Mouse (Mus musculus): Measurements from ENCODE around the gene Gnptg. TPM values are rescaled to one million over a fixed set of nuclear protein-coding genes. Genes with fewer than 3 reads are reported as not detected.
"Not testable (repeated sequence)": the region's sequence is repeated elsewhere in the genome, so short reads cannot be mapped to it uniquely, and the experiment has no call there.

Gnptg gene
- total RNA-seq, 2 experiments from 2014 or later = 59.1 to 62.9 TPM

DNA sequence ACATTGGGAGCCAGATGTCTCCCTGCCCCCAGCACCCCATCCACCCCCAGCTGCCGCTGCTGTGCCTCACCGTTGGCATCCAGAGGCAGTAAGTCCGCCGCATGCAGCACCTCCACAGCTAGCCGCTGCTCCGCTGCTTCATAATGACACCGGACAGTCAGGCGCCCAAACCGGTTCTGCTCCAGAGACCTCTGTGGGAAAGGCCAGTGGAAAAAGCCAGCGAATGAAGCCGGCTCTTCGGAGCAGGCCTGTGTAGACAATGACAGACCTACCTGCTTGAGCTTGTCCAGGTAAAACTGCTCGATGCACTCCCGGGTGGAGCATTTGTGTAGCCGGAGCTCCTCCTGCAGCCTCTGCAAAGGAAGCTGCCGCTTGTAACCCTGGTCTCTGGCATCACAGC is 4.3 kb upstream of the Gnptg start:
- DNase-seq (ENCODE audit: low spot score in 2 of 2) = no peak

DNA sequence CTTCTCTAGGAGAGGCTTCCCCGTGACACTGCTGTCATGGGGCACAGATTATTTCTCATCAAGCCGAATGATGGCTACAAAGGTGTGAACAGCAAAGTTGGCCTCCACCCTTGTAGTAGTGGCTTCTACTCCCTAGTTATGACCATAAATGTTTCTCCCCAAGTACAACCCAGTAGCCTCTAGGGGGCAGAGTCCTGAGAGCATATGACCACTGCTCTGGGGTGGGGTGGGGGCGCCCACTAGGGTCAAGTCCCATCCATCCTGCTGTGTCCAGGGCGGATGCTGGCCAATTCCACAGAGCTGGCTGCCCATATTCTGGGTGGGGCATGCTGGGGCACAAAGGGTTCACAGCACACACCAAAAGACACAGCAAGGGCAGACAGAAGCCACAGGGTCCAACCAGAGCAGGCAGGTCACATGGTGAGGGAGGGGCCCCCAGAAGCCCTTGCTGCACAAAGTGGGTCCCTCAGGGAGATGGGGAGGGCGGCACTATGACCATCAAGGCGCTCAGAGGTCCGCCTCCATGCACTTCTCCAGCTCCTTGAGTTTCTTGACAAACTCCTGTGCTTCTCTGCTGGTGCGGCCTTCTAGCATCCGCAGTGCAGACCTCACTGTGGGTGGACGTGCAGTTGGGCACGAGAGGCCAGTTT is 3.3 kb upstream of the Gnptg start:
- DNase-seq (ENCODE audit: low spot score in 2 of 2) = no peak

DNA sequence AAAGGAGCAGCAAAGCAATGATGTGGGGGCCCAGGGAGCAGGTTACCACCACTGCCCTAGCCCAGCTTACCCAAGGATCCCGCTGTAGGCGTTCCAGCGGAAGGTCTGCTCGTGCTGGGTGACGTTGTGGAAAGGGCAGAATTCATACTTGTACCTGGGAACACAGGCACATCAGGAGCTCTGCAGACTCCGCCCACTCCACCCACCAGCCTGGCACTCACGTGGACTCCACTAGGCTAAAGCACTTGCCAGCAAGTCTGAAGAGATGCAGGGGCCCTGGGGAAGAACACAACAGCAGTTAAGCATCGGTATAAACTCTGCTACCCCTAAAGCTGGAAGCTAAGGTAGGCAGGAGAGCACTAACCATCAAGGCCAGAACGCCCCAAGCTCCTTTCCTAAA is 4.3 kb downstream of the Gnptg start:
- DNase-seq (ENCODE audit: low spot score in 2 of 2) = no peak

DNA sequence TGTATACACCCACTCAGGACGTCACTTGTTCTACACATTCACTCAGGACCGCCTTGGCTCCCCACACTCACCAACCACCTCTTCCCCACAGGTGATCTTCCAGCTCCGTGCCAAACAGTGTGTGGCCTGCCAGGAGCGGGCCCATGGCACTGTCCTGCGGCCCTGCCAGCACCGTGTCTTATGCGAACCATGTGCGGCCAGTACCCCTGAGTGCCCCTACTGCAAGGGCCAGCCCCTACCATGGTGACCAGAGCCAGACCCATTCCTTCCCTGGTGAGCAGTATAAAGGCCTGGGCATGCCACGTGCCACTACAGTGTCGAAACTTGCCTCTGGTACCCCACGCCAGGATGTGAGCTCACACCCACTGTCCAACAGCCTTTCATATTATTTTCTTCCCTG is 8.3 kb downstream of the Gnptg start:
- not testable (repeated sequence) for DNase-seq (ENCODE audit: low spot score in 2 of 2)

DNA sequence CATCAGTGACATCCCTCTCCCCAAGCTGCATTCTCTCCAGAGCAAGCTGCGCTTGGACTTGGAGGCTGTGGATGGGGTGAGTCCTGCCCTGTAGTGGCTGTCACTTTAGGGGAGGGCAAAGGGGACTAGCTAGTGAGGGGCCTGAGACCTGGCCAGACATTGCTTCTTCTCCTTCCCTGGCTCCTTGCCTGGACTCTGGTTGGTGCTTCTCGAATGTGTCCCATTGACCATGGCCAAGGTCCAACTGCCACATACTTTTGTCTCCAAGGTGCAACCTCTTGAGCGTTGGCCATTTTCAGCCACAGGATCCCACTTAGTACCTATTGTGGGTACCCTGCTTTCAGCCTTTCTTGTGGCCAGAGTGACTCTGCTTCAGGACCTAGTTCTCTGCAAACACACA is 9.2 kb downstream of the Gnptg start:
- no peak for DNase-seq (ENCODE audit: low spot score in 2 of 2)

DNA sequence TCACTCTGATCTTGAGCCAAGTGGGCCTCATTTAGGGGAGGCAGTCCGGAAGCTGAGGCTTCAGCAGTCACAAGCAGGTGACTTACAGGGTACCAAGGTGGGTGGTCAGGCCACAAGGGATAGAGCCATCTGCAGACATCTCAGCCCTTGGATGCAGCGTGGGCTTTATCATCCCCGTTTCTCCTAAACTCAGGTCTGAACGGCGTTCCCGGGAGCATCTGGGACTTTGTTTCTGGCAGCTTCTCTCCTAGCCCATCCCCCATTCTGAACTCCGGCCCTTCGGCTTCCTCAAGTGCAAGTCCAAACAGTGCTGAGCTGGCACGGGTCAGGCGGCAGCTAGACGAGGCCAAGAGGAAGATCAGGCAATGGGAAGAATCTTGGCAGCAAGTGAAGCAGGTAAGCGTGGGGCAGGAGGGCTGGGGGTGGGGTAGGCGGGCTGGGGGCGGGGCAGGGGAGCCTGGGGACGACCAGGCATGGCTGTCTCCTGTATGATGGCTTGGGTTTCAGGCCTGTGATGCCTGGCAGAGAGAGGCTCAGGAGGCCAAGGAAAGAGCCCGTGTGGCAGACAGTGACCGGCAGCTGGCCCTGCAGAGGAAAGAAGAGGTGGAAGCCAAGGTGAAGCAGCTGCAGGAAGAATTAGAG is 9.8 kb downstream of the Gnptg start:
- not testable (repeated sequence) for DNase-seq (ENCODE audit: low spot score in 2 of 2)

DNA sequence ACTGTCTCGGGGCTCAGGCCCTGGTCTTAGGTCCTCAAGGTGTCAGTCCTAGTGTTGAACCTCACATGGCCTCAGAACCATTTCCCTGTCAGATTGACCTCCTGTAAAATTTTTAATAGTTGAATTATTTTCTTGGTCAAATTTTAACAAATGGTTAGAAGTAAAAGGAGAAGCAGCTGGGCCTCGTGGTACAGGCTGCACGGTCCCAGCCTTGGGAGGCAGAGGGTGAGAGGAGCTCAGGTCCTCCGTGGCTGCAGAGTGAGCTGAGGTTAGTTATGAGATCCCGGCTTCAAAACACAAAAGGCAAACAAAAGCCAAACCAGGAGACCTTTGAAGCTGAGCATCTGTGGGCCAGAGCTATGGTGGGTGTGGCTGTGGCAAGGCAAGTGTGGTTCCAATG is 11.9 kb downstream of the Gnptg start:
- DNase-seq (ENCODE audit: low spot score in 2 of 2) = no peak

DNA sequence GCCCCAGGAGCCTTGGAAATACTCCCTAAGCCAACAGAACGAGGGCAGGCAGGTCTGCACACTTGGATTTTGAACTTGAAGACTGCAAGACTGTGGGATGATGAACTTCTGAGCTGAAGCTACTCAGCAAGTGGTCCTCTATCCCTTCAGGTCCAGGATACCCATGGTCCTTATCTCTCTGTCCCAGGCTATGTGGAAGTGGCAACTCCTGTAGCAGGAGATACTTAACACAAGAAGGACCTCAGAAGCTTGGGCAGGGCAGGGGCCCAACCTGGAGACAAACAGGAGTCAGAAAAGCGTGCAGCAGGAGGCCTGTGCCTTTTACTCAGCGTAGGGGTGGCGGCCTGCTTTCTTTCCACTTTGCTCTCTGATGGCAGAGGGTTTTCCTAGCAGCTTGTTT is 14.3 kb downstream of the Gnptg start:
- DNase-seq (ENCODE audit: low spot score in 2 of 2) = no peak

DNA sequence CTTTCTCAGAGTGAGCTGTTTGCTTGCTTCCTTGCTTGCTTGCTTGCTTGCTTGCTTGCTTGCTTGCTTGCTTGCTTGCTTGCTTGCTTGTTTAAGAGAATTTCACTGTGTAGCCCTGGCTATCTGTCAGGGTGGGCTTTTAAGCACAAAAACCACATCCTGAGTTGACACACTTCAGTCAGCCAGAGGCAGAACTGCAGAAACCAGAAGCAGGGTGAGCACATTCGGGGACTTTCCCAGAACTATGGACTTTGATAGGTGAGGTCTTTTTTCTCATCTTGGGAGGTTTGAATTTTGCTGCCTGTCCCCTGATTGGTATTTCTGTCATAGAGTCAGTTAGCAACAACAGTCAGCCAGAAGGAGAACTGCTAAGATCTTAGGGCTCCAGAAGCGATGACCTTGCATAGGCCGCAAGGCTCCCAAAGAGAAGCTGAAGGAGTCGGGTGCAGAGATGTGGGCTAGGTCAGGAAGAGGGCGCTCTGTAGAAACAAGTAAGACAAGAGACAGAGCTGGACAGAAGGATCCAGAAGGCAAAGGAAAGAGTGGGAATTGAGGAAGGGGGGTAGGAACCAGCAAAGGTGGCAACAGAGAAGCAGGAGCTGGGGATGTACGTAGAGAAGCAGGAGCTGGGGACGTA is 15.2 kb downstream of the Gnptg start:
- DNase-seq (ENCODE audit: low spot score in 2 of 2) = no peak

DNA sequence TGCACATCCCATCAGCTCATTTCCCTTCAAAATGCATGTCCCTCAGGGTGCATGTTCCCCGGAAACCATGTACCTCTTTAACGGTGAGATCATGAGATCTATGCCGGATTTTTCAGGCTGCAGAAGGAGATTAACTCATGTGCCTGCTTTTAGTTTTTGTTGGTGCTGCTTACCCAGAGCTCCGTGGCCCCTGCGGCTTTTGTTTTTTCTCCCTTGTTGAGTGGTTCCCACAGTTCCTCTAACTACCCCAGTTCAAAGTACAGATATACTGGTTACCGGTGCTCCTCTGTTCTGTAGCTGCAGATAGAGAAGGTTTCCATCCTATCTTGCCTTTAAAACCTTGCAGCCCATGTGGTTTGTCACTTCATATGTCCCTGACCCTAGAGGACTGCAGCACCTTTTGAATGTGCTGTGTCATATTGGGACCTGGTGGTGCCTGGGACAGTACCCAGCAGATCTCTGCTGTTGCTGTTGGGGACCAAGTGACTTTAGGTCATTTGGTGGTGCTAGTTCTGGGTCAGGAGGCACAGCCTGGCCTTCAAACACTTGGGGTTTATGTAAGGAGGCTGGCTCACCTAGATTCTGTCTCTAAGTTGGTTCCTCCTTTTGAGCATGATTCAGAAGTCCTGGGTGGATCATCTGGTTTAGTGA is 16.8 kb downstream of the Gnptg start:
- no peak for DNase-seq (ENCODE audit: low spot score in 2 of 2)

DNA sequence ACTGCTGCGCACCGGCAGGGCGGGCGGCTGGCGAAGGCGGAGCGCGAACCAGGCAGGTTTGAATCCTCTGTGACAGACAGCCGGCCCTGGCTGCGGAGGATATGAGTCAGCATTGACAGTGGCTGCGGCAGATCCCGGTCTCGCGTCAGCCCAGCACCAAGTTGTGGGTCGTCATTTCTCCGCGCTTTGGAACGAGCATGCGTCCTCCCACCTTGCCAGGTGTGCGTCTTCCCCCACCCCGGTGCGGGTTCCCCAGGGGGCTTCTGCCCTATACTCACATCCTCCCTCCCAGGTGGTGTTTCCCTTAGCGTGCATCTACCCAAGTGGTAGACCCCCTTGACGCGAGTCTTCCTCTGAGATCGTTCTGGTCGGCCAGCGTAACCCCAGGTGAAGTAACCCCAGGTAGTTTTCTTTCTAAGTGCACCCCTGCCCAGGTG is 17.4 kb downstream of the Gnptg start:
- DNase-seq (ENCODE audit: low spot score in 2 of 2) = not testable (repeated sequence)

DNA sequence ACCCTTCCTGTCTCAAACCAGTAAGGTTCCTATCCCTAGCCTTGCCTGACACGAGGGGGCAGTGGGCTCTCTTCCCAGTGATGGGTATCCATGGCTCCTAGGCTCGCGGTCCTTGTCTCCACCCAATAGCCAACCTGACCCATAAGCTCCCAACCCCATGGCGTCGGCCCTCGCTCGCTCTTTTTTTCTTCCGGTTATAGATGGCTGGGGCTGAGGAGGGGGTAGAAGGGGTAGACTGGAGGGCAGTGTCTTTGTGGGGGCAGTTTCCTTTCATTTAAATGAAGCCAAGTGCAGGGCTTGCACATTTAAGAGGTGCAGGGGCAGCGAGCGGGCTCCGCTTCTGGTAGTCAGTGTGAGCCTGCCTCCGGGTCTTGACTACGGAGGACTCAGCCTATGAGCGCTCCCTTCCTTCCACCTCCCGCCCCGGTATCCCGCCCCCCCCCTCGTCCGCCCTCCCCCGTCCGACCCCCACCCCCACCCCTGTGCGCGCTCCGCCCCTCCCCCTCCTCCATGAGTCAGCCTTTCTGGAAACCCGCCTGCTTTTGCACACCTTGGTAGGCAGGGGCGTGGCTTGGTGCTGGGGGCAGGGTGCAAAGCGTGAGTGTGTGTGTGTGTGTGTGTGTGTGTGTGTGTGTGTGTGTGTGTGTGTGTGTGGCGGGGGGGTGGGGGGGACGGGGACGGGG is 18.0 kb downstream of the Gnptg start:
- DNase-seq (ENCODE audit: low spot score in 2 of 2) = peak; percentile 47 to 56

DNA sequence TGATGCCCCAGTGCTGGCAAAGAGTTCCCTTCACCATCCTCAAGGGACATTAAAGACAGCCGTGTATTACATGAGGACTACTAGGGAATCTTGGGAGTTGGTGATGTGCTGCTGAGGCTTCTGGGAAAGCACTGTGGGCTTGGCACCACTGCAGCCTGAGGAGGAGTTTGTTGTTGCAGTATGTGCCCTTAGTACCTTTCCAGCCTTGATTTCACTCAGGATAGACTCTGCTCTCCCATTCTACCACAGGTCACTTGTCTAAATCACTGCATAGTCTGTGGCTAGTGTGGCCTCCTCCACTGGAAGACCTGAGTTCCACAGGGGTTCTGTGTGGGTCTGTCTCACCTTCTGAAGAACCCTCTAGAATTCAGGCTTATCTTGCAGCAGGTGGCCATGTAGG is 19.2 kb downstream of the Gnptg start:
- DNase-seq (ENCODE audit: low spot score in 2 of 2) = no peak

DNA sequence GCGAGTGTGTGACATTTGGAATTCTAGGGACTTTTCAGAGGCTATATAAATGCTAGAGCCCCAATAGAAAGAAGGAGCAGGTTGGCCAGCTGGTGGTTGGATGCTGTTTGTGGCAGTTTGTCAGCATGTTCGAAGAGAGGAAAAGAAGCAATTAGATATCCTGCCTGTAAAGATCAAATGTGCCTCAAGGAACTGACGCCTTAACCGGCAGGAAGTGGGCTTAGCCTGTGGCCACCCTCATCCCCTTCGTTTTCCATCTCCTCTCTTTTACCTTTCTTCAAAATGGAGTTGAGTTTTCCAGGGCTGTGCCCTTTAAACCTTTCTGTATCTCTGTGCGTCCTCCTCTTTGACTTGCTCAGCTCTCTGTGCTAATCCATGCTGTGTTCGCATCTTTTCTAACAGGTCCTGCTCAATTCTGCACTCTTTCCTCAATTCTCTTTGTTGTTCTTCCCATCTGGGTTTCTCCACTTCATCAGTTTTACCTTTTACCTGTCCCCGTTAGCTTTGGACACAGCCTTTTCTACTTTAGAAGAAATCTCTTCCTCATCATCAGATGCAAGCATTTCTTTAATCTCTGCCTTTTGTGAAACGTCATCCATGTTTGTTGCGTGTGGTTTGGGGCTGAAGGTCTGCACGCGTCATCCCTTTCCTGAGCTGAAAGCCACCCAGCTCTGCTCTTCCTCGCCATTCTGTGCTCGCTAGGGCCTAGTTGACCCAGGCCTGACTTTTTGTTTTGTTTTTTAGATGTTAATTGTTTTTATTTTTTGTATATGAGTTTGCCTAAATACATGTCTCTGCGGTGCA is 20.2 kb downstream of the Gnptg start:
- no peak for DNase-seq (ENCODE audit: low spot score in 2 of 2)

DNA sequence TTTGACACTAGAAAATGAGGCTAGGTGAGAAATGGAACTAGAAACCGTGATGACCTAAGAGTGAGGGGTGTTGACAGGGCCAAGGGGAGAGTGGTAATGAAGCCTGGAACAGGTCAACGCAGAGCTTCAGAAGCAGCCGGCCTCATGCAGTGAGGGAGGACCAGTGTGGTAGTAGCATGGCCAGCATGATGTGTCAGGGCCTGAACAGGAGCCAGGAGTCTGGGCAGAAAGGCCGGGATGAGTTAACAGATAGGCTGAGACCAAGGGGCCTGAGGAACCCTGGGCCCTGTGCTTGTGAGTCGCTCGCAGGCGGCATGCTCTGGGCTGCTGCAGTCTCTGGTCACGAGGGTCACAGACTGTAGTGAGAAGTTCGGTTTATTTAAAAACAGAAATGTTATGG is 21.0 kb downstream of the Gnptg start:
- no peak for DNase-seq (ENCODE audit: low spot score in 2 of 2)

DNA sequence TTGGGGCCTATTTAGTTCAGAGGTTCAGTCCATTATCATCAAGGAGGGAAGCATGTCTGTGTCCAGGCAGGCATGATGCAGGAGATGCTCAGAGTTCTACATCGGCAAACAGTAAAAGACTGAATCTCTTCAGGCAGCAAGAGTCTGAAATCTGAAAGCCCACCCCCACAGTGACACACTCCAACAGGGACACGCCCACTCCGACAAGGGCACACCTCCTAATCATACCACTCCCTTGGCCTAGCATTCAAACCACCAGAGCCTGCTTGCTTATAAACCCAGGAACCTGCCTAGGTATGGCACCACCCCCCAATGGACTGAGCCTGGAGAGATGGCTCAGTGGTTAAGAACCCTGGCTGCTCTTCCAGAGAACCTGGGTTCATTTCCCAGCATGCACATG is 24.5 kb downstream of the Gnptg start:
- DNase-seq (ENCODE audit: low spot score in 2 of 2) = no peak

DNA sequence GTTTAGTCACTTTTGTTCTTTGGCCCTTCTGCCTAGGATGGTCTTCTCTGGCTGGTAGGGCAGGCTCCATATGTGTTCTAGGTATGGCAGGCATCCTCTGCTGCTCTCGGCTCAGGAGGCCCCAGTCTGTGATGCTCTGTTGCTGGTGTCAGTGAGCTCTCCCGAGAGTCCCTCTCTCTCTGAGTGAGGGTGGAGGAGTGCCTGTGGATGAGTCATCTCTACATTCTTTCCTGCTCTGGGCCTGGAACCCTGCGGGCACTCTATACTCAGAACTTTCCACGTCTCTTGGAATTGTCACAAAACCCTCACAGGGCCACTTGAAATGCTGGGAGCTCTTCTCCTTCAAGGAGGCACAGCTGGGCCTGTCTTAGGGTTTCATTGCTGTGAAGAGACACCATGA is 28.2 kb downstream of the Gnptg start:
- no peak for DNase-seq (ENCODE audit: low spot score in 2 of 2)

DNA sequence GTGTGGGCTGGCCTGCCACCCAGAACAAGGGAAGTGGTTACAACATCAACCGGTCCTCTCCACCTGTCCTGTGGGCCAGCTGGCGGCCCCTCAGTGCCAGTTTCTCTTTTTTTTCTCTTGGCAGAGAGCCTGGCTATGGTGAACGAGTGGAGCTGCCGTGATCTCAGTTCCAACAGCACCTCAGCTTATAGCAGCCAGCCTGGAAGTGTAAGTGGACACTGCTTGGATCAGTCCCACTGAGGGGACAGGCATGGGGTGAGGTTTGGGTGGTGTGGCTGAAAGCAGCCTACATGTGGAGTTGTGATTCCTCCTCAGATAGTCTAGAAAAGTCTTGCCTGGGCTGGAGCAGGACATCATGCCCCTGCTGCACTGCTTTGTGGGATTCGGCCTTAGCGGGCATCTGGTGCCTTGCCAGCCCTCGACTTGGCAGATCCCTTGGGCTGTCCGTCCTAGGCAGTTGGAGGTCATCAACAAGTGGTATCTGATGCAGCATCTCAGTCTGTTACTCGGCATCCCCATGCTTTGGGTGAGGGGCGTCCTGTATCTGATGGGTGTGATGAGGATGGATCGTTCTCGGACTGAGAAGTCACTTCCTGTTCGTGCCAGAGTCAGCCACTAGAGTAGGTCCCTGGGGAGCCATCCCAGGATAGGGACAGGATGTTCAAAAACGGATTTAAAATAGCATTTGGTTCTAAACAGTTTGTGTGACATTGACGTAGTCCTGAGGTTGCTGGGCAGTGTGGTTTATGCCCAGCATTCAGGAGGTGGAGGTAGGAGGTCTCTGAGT is 29.1 kb downstream of the Gnptg start:
- no peak for DNase-seq (ENCODE audit: low spot score in 2 of 2)

DNA sequence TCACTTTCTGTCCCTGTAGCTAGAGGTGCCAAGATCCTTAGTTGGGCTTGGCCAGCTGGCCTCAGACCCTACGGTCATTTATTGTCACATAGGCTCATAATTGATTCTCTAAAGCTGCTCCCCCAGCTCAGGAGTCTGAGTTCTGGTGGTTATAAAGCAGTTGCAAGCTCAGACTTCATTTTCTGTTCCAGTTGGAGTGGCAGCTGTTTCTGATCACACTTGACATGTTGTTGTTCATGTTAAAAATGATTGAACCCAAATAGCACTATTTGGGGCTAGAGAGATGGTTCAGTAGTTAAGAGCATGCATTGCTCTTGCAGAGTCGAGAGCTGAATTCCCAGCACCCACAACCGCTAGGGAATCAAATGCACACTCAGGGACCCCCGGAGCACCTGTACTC is 29.9 kb downstream of the Gnptg start:
- no peak for DNase-seq (ENCODE audit: low spot score in 2 of 2)

DNA sequence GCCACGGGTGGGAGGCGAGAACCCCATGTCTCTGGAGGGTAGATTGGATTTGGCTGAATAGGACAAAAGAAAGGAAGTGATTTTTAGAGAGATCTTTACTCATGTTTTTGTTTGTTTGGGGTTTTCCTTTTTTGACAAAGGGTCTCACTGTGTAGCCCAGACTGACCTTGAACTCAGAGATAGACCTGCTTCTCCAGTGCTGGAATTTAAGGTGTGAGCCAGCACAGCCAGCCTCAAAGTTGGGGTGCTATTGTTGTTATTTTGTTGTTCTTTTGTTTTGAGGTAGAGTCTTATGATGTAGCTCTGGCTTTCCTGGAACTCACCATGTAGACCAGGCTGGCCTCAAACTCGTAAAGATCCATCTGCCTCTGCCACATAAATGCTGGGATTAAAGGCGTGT is 37.5 kb downstream of the Gnptg start:
- DNase-seq (ENCODE audit: low spot score in 2 of 2) = no peak
